Mouse (Mus musculus) adipocyte (in vitro differentiated cells): Measurements from ENCODE around the gene Olfr120.
"Not testable (repeated sequence)": the region's sequence is repeated elsewhere in the genome, so short reads cannot be mapped to it uniquely, and the experiment has no call there.

Experiments used
- DNase-seq: peaks from one replicate; pipeline ENCODE4 v3.0.0-alpha.2; 2016; ENCODE audit warnings: low spot score

Olfr120 gene

DNA sequence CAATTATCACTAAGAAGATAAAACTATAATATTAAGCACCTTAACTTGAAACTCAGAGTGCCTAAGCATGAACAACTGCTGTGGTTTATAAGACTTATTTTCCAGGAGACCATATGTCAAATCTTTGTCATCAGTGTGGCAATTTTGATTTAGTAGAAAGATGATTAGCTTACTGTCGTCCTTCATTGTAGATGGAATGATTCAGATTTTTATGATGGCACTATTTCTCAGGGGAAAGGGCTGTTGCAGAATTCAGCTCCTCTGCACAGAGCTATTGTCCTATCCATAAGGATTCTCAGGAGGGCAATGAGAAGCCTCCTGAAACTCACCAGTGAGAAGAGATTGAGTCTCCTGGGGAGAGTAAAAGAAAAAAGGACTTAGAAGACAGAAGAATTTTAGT, at the start of gene Olfr120:
Gene Olfr120, plus strand, starts transcription at position 301 of the 400 bp plus-strand sequence.
- DNase-seq: no peak

DNA sequence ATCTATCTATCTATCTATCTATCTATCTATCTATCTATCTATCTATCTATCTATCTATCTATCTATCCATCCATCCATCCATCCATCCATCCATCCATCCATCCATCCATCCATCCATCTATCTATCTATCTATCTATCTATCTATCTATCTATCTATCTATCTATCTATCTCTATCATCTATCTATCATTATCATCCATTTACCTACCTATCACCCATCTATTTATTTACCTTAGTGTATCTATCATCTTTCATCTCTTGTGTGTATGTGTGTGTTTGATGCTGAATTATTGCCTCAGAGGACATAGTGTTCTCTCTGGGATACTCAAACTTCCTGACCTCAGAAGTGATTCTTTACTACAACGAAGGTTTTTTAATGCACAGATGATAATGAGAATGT, 25.3 kb upstream of the Olfr120 start, which contains the start of gene Olfr119:
Gene Olfr119, plus strand, starts transcription at position 301 of the 400 bp plus-strand sequence.
- not testable (repeated sequence) for DNase-seq

GRCm38 (mm10) chr17:37738070-37738469, 16.5 kb downstream of the Olfr120 start:
- DNase-seq: no peak

DNA sequence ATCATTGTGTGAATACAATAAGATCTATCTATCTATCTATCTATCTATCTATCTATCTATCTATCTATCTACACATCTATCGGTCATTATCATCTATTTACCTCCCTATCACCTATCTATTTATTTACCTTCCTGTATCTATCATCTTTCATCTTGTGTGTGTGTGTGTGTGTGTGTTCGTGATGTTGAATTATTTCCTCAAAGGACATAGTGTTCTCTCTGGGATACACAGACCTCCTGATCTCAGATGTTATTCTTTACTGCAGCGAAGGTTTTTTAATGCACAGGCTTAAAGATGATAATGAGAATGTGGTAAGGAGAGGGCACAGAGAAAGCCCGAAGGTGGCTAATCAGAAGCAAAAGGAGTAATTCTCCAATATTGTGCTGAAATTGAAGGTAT, 46.7 kb downstream of the Olfr120 start, which contains the start of gene Olfr122:
Gene Olfr122, plus strand, starts transcription at position 301 of the 400 bp plus-strand sequence.
- DNase-seq: no peak
